Mouse (Mus musculus) midbrain, embryonic 10.5 days (tissue): ENCODE results near the gene Pik3r2. TPM values are rescaled to one million over a fixed set of nuclear protein-coding genes. Genes with fewer than 3 reads are reported as not detected.

ENCODE experiments used
- DNase-seq: peaks from one replicate; pipeline ENCODE4 v3.0.0-alpha.2; 2017; ENCODE audit warnings: low spot score
- H3K27ac ChIP-seq: fragments of 300-500 bp; sonication (generic); replicated peaks from 2 replicates; pipeline ENCODE4 v1.5.1; 2016; ENCODE audit warnings: mild to moderate bottlenecking
- H3K27me3 ChIP-seq: fragments of 300-500 bp; sonication (generic); 2 replicates; pipeline ENCODE4 v1.6.1; 2016; ENCODE audit warnings: low read depth, mild to moderate bottlenecking; ENCODE audit not compliant: poor library complexity, severe bottlenecking
- H3K36me3 ChIP-seq: fragments of 300-500 bp; sonication (generic); 2 replicates; pipeline ENCODE4 v1.6.1; 2016; ENCODE audit warnings: mild to moderate bottlenecking, moderate library complexity
- H3K4me1 ChIP-seq: fragments of 300-500 bp; sonication (generic); 2 replicates; pipeline ENCODE4 v1.6.1; 2016
- H3K4me3 ChIP-seq: fragments of 300-500 bp; sonication (generic); 2 replicates; pipeline ENCODE4 v1.5.1; 2016; ENCODE audit warnings: mild to moderate bottlenecking, moderate library complexity
- H3K9me3 ChIP-seq: fragments of 300-500 bp; sonication (generic); replicated peaks from 2 replicates; pipeline ENCODE4 v1.6.1; 2016; ENCODE audit warnings: mild to moderate bottlenecking
- WGBS: fragments of 180-500 bp; shearing (Covaris S2); methylation state at CpG from one replicate; pipeline ENCODE4 v1.1.7; 2016; 5-methylcytosine and 5-hydroxymethylcytosine counted together
- polyA plus RNA-seq: library from polyadenylated mRNA; unstranded; fragments of >200 nt; fragmentation: Nextera tagmentation; extraction: Ambion mirVana; gene quantifications from 2 replicates; pipeline ENCODE4 v1.2.1, GENCODE M21; 2016

The Pik3r2 gene
- polyA plus RNA-seq, 1 experiment from 2014 or later = 66.2 TPM

DNA sequence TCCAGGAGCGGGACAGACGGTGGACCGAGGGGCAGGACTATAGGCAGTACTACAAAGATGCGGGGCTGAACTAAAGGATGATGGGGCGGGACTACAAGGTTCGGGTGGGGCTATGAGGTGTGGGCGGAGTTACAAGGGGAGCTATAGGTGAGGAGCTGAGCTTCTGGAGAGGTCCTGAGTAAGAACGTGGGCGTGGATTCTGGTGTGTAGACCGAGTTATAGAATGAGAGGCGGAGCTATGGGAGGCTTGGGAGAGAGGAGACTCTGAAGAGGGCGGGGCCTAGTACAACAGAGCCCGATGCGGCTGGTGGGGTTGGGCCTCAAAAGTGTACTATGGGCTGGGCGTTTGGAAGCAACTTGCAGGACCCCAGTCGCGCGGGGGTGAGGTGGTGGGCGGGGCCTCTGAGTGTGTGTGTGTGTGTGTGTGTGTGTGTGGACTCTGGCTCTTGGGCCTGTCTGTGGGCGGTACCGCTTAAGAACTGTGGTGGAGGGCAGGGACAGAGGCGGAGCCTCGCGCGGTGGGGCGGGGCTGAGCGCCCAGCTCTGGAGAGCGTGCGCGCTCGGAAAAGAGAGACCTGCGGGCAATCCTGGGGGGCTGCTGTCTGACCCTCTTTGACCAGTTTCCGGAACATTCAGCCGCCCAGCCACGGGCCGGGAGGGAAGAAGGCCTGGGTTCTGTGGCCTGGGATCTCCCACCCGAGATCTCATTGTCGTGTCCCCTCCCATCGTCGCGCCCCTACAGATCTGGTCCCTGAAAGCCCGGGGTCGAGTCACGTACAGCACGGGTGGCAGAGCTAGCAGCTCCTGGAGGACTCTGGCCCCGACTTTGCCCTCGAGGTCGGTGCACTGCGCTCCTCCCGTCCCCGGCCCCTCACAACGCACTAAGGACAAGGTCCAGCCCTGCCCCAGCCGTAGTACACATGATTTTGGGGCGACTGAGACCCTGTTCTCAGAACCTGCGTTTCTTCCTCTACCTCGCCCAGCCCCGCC is 20.9 kb upstream of the Pik3r2 start:
- H3K4me3 ChIP-seq = peak overlapping the region; percentile 69
- H3K36me3 ChIP-seq = no peaks in the 10 kb centered on the region
- H3K27me3 ChIP-seq = peaks cover 87% of the 10 kb centered on the region
- WGBS = 1% methylated on average over 52 of the region's 57 CpGs
- peaks cover 52% of the 10 kb centered on the region for H3K4me1 ChIP-seq
- DNase-seq = peak; percentile 93
- H3K27ac ChIP-seq = peak overlapping the region; percentile 86
- H3K9me3 ChIP-seq = no peaks in the 10 kb centered on the region

DNA sequence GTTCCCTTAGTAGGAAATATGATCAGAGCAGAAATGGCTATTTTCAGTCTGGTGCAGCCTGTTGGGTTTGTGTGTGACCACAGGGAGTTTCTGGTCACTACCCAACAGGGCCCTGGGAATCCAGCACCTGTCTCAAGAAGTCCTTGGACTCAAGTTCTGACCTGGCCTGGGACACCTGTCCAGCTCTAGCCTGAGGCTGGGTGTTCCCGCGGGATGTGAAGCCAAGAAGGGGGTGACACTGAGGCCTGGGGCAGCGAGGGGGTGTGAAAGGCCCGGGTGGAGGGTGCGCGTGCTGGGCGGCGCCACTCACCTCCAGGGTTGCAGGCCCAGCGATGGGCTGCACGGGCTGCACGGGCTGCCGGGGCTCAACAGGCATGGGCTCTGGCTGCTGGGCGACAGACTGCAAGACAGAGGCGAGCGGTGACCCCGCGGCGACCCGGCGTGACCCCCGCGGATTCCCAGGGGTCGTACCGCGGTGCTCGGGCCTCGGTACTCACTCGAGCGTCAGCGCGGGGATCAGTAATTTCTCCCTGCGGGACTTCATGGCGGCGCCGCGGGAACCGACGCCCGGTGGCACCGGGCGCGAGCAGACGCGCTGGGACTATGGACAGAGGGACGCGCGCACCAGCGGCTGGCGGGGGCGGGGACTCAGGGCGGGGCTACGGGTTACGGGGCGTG is 20.0 kb upstream of the Pik3r2 start:
- Histone ChIP-seq H3K27me3 (peaks cover 81% of the 10 kb centered on the region), H3K27ac (peak overlapping the region; percentile 86), H3K4me1 (peaks cover 60% of the 10 kb centered on the region), H3K36me3 (no peaks in the 10 kb centered on the region), H3K4me3 (peak overlapping the region; percentile 69), H3K9me3 (no peaks in the 10 kb centered on the region)
- WGBS = under 1% methylated on average over 54 of the region's 54 CpGs
- no peak for DNase-seq

DNA sequence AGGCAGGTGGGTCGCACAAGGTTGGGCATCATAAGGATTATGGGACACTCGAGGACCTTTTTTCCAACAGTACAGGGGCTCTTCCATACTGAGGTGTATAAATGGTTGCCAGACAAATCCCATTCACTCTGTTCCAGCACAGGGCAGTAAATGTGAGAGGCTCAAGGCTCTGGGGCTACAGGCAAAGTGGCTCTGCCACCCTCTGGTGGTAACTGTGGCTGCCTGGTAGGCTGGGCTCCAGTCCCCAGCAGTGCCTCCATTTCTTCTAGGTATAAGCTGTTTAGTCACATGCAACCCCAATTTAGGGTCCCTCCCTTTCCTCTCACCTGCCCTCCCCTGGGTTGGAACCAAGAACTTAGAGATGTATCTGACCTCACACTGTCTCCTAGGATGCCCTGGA is 18.9 kb upstream of the Pik3r2 start:
- Histone ChIP-seq H3K27ac (no peak overlapping the region), H3K36me3 (no peaks in the 10 kb centered on the region), H3K4me1 (peaks cover 63% of the 10 kb centered on the region), H3K27me3 (peaks cover 81% of the 10 kb centered on the region), H3K9me3 (no peaks in the 10 kb centered on the region), H3K4me3 (0 out of 2 replicates have a peak overlapping the region, but pooled peaks have one; percentile 4)
- DNase-seq = no peak
- 90% methylated on average over 2 of the region's 2 CpGs for WGBS

DNA sequence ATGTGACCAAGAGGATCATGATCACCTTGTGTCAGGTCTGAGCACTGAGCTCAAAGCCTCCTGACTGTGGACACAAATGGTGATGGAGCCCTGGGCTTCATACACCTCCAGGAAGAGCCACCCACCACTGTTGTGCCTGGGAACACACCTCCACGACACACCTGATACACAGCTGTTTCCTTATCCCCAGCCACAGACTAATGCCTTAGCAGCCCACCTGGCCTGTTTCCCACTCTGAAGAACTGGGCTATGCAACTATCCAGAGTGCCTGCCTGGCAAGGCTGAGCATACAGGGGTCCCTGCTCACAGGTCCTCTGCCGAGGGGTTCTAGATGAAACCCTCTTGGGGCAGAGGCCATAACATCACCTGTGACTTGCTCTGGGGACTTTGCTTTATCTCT is 17.7 kb upstream of the Pik3r2 start:
- no peaks in the 10 kb centered on the region for H3K9me3 ChIP-seq
- peaks cover 2% of the 10 kb centered on the region for H3K36me3 ChIP-seq
- 87% methylated on average over 2 of the region's 2 CpGs for WGBS
- H3K27ac ChIP-seq = no peak overlapping the region
- DNase-seq = no peak
- H3K4me3 ChIP-seq = no peak overlapping the region
- H3K4me1 ChIP-seq = peaks cover 63% of the 10 kb centered on the region
- peaks cover 81% of the 10 kb centered on the region for H3K27me3 ChIP-seq

DNA sequence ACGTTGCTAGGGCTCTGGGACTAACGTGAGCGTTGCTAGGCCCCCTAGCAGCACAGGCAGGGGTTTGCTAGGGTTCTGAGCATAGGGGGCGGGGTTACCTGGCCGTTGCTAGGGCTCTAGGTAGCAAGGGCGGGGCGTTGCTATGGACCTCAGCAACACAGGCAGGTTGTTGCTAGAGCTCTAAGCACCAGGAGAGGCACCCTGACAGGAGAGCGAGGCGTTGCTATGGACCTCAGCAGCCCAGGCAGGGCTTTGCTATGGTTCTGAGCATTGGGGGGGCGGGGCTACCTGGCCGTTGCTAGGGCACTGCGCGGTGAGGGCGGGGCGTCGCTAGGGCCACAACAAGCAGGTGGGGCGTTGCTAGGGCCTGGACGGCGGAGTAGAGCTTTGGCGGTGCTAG is 16.2 kb upstream of the Pik3r2 start:
- DNase-seq = no peak
- Histone ChIP-seq H3K36me3 (peaks cover 15% of the 10 kb centered on the region), H3K27me3 (peaks cover 81% of the 10 kb centered on the region), H3K4me3 (peak overlapping the region; percentile 62), H3K27ac (peak overlapping the region; percentile 86), H3K9me3 (no peaks in the 10 kb centered on the region), H3K4me1 (peaks cover 68% of the 10 kb centered on the region)
- WGBS = under 1% methylated on average over 20 of the region's 20 CpGs

DNA sequence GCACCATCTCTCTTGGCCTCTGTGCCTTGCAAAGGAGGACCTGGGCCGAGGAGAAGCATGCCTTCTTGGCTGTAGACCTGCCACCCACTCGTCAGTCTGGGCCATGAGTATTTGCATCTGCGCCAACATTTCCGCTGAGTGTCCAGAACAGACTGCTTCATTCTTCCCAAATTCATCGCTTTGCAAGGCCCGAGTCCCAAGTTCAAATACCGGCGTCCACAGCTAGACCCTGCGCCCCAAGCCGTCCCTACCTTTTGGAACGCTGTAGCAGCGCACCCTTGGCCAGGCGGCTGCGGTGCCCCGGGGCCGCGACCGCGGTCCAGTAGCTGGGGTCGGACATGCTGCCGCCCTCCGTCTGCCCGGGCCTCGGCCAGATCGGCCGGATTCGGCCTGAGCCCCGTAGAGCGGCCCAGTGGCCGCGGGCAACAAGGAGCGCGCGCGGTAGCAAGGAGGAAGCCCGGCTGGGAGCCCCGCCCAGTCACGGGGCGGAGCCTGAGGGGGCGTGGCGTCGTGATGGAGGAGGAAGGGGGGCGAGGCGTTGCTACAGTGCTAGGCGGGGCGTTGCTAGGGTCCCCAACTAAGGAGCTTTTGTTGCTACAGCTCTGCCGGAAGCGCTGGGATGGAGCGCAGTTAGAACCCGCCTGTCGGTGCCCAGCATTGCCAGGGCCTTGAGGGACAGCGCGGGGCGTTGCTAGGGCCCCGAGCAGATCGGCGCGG is 15.6 kb upstream of the Pik3r2 start:
- WGBS = 6% methylated on average over 58 of the region's 58 CpGs

DNA sequence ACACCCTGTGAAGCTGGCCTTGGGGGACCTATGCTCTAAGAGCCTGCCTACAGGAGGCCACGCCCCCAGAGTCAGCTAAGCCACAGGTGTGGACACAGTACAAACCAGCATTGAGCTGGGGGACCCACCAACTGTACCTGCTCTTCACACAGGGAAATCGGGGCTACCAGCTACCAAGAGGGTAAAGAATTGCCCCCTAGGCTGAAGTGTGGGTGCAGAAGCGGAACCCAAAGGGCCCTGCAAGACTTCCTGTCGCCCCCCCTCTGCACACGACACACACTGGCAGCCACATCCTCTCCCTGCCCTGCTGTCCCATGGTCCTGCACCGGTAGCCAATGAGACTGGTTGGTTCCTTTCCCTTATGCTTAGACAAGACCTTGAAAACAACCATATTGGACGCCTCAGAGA is 14.8 kb upstream of the Pik3r2 start:
- 86% methylated on average over 7 of the region's 7 CpGs for WGBS
- H3K27ac ChIP-seq = peak overlapping the region; percentile 86
- no peaks in the 10 kb centered on the region for H3K9me3 ChIP-seq
- peaks cover 86% of the 10 kb centered on the region for H3K27me3 ChIP-seq
- DNase-seq = no peak
- peaks cover 29% of the 10 kb centered on the region for H3K36me3 ChIP-seq
- H3K4me3 ChIP-seq = peak overlapping the region; percentile 62
- peaks cover 59% of the 10 kb centered on the region for H3K4me1 ChIP-seq

More for the DNA sequence above, 15.6 kb upstream of the Pik3r2 start:
- peak overlapping the region; percentile 62 for H3K4me3 ChIP-seq
- peaks cover 67% of the 10 kb centered on the region for H3K4me1 ChIP-seq
- no peaks in the 10 kb centered on the region for H3K9me3 ChIP-seq
- peak; percentile 98 for DNase-seq
- peaks cover 21% of the 10 kb centered on the region for H3K36me3 ChIP-seq
- peak overlapping the region; percentile 86 for H3K27ac ChIP-seq
- peaks cover 84% of the 10 kb centered on the region for H3K27me3 ChIP-seq

DNA sequence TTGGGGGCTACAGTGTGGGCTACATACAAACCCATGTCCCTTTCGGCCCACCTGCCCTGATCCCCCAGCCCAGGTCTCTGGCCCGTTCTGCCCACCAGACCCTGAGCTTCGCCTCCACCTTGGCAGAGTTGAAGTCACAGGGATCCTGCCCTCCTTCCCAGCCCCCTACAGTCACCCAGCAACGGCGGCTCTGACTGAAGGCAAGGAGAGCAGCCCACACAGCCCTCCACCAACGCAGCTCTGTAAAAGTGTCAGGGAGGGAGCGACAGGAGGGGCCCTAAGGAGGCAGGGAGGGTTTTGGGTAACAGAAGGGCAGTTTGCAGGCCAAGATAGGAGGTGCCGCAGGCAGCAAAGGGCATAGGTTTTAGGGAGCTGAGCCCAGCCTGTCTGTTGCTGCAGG is 14.3 kb upstream of the Pik3r2 start:
- Histone ChIP-seq H3K27me3 (peaks cover 84% of the 10 kb centered on the region), H3K4me1 (peaks cover 54% of the 10 kb centered on the region), H3K9me3 (no peaks in the 10 kb centered on the region), H3K4me3 (peak overlapping the region; percentile 62), H3K27ac (peak overlapping the region; percentile 86; the same call in 1 of the 2 replicates), H3K36me3 (peaks cover 34% of the 10 kb centered on the region)
- DNase-seq = no peak
- WGBS = 69% methylated on average over 8 of the region's 8 CpGs

DNA sequence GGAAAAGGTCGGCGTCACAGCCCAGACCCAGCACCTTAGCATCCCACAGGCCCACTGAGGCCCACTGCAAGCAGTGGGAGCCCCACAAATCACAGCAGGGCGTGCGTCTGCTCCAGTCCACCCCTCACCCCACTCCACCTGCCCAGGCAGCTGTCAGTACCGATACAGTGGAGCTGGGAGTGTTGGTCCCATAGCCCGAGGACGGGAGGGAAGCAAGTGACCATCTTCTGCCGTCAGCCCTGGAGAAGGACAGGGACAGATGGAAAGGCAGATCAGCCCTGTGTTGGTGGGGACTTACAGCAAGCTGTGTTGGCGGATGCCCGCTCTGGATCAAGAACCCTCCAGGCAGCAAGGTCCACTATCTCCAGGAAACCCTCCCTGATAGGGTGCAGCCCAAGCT is 12.5 kb upstream of the Pik3r2 start:
- no peak for DNase-seq
- WGBS = 78% methylated on average over 10 of the region's 10 CpGs
- peaks cover 67% of the 10 kb centered on the region for H3K27me3 ChIP-seq
- peaks cover 52% of the 10 kb centered on the region for H3K36me3 ChIP-seq
- no peak overlapping the region for H3K4me3 ChIP-seq
- peaks cover 51% of the 10 kb centered on the region for H3K4me1 ChIP-seq
- H3K27ac ChIP-seq = no peak overlapping the region
- no peaks in the 10 kb centered on the region for H3K9me3 ChIP-seq

DNA sequence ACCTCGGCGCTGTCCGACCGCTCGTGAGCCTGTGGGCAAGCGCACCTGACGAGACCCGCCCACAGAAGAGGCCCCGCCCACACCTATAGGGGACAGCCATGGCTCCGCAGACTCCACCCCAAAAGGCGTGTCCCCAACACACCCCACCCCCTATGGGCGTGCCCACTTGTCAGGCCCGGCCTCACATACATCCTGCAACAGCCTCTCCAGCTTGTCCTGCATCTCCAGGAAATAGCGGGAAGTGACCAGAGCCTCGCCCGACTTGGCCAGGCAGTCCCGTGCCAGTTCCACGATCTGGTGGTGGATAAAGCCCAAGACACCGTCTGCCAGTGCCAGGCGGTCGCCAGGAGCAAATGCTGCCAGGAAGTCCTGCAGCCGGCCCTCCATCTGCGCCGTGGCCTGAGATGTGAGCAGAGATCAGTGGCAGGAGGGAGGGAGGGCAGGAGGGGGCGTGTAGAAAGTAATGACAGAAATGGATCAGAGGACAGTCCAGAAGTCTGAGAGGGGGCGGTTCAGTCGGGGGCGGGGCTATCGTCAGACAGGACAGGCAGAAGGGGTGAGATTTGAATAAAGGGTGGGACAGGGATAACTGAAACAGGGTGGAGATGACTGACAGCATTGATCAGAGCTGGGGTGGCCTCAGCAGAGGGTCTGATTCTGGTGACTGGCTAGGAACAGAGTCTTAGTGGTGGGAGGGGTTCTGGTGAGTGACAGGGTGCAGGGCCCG is 11.6 kb upstream of the Pik3r2 start:
- peak; percentile 70 for DNase-seq
- H3K27ac ChIP-seq = peak overlapping the region; percentile 29; the same call in 1 of the 2 replicates
- H3K9me3 ChIP-seq = no peaks in the 10 kb centered on the region
- H3K4me3 ChIP-seq = peak overlapping the region; percentile 39
- WGBS = 17% methylated on average over 30 of the region's 30 CpGs
- H3K27me3 ChIP-seq = peaks cover 58% of the 10 kb centered on the region
- H3K36me3 ChIP-seq = peaks cover 61% of the 10 kb centered on the region
- peaks cover 46% of the 10 kb centered on the region for H3K4me1 ChIP-seq

DNA sequence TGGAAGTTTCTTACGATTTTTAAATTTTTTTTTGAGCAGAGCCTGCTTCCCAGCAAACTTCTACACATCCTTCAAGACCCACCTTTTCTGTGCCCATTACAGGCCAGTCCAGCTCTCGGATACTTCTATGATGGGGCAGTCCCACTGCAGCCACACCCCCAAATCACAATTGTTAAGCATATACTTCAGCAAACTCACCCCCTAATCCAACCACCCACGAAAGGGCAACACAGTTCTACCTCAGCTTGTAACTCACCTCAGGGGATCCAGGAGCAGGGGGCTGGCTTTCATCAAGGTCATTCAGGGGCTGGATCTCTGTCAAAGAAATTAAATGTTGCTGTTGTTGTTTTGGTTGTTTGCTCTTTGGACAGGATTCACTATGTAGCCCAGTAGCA is 10.5 kb upstream of the Pik3r2 start:
- Histone ChIP-seq H3K27ac (no peak overlapping the region), H3K4me1 (peaks cover 36% of the 10 kb centered on the region), H3K27me3 (peaks cover 58% of the 10 kb centered on the region), H3K9me3 (no peaks in the 10 kb centered on the region), H3K36me3 (peaks cover 70% of the 10 kb centered on the region), H3K4me3 (no peak overlapping the region)
- WGBS = 89% methylated on average over 3 of the region's 3 CpGs
- DNase-seq = no peak
